31 mouse cellular contexts compared by ENCODE assay signal in the genomic region with DNA sequence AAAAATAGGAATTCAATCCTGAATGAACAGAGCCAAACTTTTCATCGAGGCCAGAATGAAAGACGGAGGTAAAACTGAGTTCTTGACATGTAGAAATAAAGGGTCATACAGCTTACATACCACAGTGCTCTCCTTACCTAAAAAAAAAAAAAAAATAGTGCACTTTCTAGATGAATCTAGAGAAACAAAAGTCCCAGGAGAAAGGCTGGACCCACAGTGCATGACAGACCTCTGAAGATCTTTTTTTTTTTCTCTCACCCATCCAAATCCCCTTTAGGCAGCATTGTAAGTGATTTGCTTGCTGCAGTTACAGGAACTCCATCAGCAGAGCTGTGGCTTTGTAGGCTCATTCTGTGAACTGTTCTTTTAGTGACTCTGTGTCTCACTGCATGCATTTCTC. TPM values are rescaled to one million over a fixed set of nuclear protein-coding genes. Genes with fewer than 3 reads are reported as not detected.
"Had no signal": no experiment of that assay in that cellular context is flagged by ENCODE, and none has a peak within 500 bp of the region (broad histone marks: within the 10 kb centered on the region; RNA-seq: fewer than 3 reads in every experiment).

No protein-coding gene starts in this region.

- H3K4me2 ChIP-seq: limb, embryonic 12.5 days; limb, embryonic 13.5 days; limb, embryonic 15.5 days; liver, embryonic 11.5 days; liver, embryonic 12.5 days; liver, embryonic 13.5 days; liver, embryonic 15.5 days; lung, embryonic 14.5 days; lung, embryonic 15.5 days; midbrain, embryonic 11.5 days; midbrain, embryonic 12.5 days; midbrain, embryonic 13.5 days; midbrain, embryonic 15.5 days; neural tube, embryonic 12.5 days had no signal

- DNase-seq: left cerebral cortex, postnatal 4 days; liver; liver, embryonic 13.5 days; liver, postnatal 0 days; lung, adult 18-20 months; lung, adult 2 months; lung, embryonic 14.5 days; lung, postnatal 10 days; lung, postnatal 14 days; lung, postnatal 36 days; lung, postnatal 4 days; midbrain, embryonic 14.5 days had no signal

- H3K9ac ChIP-seq: limb, embryonic 12.5 days; limb, embryonic 13.5 days; limb, embryonic 15.5 days; liver, embryonic 12.5 days; liver, embryonic 13.5 days; liver, embryonic 14.5 days; liver, embryonic 15.5 days; liver, postnatal 0 days; lung, embryonic 14.5 days; lung, embryonic 15.5 days; midbrain, embryonic 12.5 days; midbrain, embryonic 13.5 days; midbrain, embryonic 15.5 days; neural tube, embryonic 12.5 days had no signal

- H3K36me3 ChIP-seq: limb, embryonic 10.5 days; limb, embryonic 12.5 days; limb, embryonic 13.5 days; limb, embryonic 15.5 days; liver, embryonic 12.5 days; liver, embryonic 13.5 days; liver, embryonic 15.5 days; lung, embryonic 15.5 days; midbrain, embryonic 12.5 days; midbrain, embryonic 13.5 days; midbrain, embryonic 15.5 days; neural tube, embryonic 12.5 days had no signal

- H3K27me3 ChIP-seq: limb, embryonic 12.5 days; limb, embryonic 13.5 days; limb, embryonic 15.5 days; liver, embryonic 12.5 days; liver, embryonic 13.5 days; liver, embryonic 15.5 days; lung, embryonic 15.5 days; megakaryocyte, embryonic 14.5 days; midbrain, embryonic 12.5 days; midbrain, embryonic 13.5 days; midbrain, embryonic 15.5 days; neural tube, embryonic 12.5 days had no signal

- H3K9me3 ChIP-seq: limb, embryonic 10.5 days; limb, embryonic 12.5 days; limb, embryonic 13.5 days; limb, embryonic 15.5 days; liver, embryonic 12.5 days; liver, embryonic 13.5 days; liver, embryonic 15.5 days; lung, embryonic 15.5 days; midbrain, embryonic 12.5 days; midbrain, embryonic 13.5 days; midbrain, embryonic 15.5 days had no signal

- H3K27ac ChIP-seq: limb, embryonic 10.5 days; limb, embryonic 12.5 days; limb, embryonic 13.5 days; limb, embryonic 15.5 days; liver, embryonic 12.5 days; liver, embryonic 13.5 days; liver, embryonic 14.5 days; liver, embryonic 15.5 days; lung, embryonic 15.5 days; macrophage; midbrain, embryonic 12.5 days; midbrain, embryonic 13.5 days; midbrain, embryonic 15.5 days; neural tube, embryonic 12.5 days had no signal

- H3K4me1 ChIP-seq: limb, embryonic 10.5 days; limb, embryonic 12.5 days; limb, embryonic 13.5 days; limb, embryonic 15.5 days; liver, embryonic 12.5 days; liver, embryonic 13.5 days; liver, embryonic 15.5 days; lung, embryonic 15.5 days; megakaryocyte, embryonic 14.5 days; midbrain, embryonic 12.5 days; midbrain, embryonic 13.5 days; midbrain, embryonic 15.5 days; neural tube, embryonic 12.5 days had no signal

- H3K4me3 ChIP-seq: limb, embryonic 10.5 days; limb, embryonic 12.5 days; limb, embryonic 13.5 days; limb, embryonic 15.5 days; liver, embryonic 12.5 days; liver, embryonic 13.5 days; liver, embryonic 15.5 days; lung, embryonic 15.5 days; megakaryocyte, embryonic 14.5 days; midbrain, embryonic 12.5 days; midbrain, embryonic 13.5 days; midbrain, embryonic 15.5 days; myocyte; neural tube, embryonic 12.5 days had no signal

RNA-seq across cellular contexts. Expression of a gene that starts 19.0 kb away (rescaled TPM):
- polyA plus RNA-seq: limb, embryonic 10.5 days; midbrain, embryonic 12.5 days; midbrain, embryonic 14.5 days; midbrain, embryonic 15.5 days; midbrain, embryonic 16.5 days; midbrain, postnatal 0 days; myocyte; neural tube, embryonic 12.5 days had no signal
